Mouse (Mus musculus): ENCODE results near the gene Pilrb1.

Pilrb1 gene

GRCm38 (mm10) chr5:137828694-137829093 lies 29.2 kb downstream of the Pilrb1 start:
- in situ Hi-C loops (cut with MboI, MseI) = no loop called here

- in situ Hi-C loops (cut with MboI, MseI) = no loop called here
Measured at GRCm38 (mm10) chr5:137826421-137826820, 31.5 kb downstream of the Pilrb1 start.

- in situ Hi-C loops (cut with MboI, MseI) = no loop called here
Measured at GRCm38 (mm10) chr5:137825971-137826370, 31.9 kb downstream of the Pilrb1 start.

GRCm38 (mm10) chr5:137825030-137825429 lies 32.9 kb downstream of the Pilrb1 start:
- in situ Hi-C loops (cut with MboI, MseI) = no loop called here

- in situ Hi-C loops (cut with MboI, MseI) = no loop called here
Measured at GRCm38 (mm10) chr5:137823455-137824045, 34.4 kb downstream of the Pilrb1 start.

GRCm38 (mm10) chr5:137822602-137823001 lies 35.3 kb downstream of the Pilrb1 start:
- in situ Hi-C loops (cut with MboI, MseI) = no loop called here

GRCm38 (mm10) chr5:137822126-137822525 lies 35.8 kb downstream of the Pilrb1 start:
- in situ Hi-C loops (cut with MboI, MseI) = no loop called here

- in situ Hi-C loops (cut with MboI, MseI) = loop anchor here (10.0 kb wide), 1 partner anchor 817 kb away; no protein-coding TSS in a partner anchor
Measured at GRCm38 (mm10) chr5:137817466-137818222, 40.3 kb downstream of the Pilrb1 start.

- in situ Hi-C loops (cut with MboI, MseI) = no loop called here
Measured at GRCm38 (mm10) chr5:137808316-137808715, 49.6 kb downstream of the Pilrb1 start.

- in situ Hi-C loops (cut with MboI, MseI) = no loop called here
Measured at GRCm38 (mm10) chr5:137806158-137806557, 51.7 kb downstream of the Pilrb1 start.
